Mouse (Mus musculus) cerebellum, adult 8-10 months (tissue): ENCODE results near the gene Macrod2.

Source experiments
- DNase-seq: peaks from one replicate; pipeline ENCODE4 v3.0.0; 2022

The Macrod2 gene

GRCm38 (mm10) chr2:141323956-141324460 lies 928.9 kb downstream of the Macrod2 start:
- DNase-seq: no peak

DNA sequence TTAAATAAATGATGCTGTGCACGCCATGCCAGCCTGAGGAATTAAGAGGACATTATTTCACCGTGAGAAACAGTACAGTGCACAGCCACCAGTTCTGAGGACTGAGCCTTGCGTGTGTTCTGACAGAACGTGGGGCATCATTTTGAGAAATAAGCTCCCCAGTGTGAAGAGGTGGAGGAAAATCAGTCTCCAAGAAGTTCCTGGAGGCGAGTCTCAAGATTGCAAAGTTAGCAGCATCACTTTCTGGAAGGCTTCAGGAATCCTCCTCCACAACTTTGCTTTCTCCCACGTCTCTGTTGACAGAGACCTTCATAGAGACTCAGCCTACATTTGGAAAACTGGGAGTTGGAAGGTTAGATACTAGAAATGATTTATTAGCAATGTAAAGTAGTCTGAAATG lies 932.2 kb downstream of the Macrod2 start:
- DNase-seq: no peak

- no peak for DNase-seq
Measured at GRCm38 (mm10) chr2:141337708-141338107, 942.6 kb downstream of the Macrod2 start.

DNA sequence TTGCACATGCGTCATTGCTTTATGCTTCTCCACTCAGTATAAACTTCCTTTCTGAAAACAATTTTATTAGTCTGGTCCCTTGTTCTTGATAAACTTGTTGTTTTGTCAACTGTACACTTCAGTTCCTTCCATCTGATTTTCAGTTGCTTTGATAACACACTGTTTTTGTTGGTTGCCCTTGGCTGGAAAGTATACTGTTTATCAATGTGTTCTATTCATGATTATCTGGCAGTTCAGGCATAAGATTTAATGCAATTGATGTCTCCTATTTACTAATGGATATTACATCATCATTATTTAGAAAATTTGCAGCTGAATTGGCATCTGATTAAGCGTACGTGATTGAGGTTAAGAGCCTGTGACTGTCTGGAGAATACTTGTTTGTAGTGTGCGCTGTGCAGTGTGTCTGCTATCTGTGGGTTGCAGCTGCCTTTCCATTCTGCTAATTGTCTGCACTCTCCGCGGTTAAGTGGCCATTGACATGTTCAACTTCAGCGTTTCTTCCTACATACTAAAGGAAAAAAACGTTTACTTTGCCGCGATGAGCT lies 949.0 kb downstream of the Macrod2 start:
- no peak for DNase-seq

- no peak for DNase-seq
Measured at GRCm38 (mm10) chr2:141352623-141353022, 957.5 kb downstream of the Macrod2 start.

DNA sequence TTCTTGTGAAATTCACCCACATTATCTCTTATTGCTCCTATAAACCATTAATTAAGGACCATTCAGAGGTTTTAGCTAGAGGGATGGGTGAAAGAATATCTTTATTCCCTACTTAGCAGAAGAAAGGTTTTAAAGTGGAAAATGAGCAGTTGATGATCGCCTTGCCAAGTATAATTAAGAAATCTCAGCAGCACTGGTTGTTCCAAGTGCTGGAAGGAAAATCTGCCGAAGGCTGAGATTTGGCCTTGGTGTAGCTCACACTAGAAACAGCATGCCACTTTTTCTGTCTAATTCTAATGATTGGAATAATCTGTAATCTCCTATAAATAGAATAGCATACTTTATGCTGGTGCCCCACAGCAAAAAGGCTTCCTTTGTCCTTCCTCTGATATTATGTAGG lies 993.5 kb downstream of the Macrod2 start:
- no peak for DNase-seq

DNA sequence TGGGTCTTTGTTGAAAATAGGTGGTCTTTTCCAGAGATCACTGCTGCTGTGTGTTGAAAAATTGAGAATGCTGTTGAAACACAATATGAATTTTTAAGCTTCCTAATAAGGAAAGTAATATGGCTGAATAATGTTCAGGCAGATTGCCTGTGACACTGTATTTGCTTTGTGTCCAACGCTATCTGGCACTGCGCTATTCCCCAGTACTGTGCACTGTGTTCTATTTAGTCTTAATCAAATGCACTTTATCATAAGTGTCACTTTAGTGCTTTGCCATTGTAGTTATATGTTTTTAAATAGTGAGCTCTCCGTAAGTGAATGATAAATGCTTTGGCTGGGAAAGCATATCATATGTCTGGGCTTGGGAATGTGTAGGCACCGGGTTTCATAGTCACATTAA lies 996.1 kb downstream of the Macrod2 start:
- DNase-seq: no peak

GRCm38 (mm10) chr2:141394806-141395205 lies 999.7 kb downstream of the Macrod2 start:
- no peak for DNase-seq

- no peak for DNase-seq
Measured at GRCm38 (mm10) chr2:141408766-141409165, 1013.7 kb downstream of the Macrod2 start.

- no peak for DNase-seq
Measured at GRCm38 (mm10) chr2:141416436-141416835, 1021.3 kb downstream of the Macrod2 start.

DNA sequence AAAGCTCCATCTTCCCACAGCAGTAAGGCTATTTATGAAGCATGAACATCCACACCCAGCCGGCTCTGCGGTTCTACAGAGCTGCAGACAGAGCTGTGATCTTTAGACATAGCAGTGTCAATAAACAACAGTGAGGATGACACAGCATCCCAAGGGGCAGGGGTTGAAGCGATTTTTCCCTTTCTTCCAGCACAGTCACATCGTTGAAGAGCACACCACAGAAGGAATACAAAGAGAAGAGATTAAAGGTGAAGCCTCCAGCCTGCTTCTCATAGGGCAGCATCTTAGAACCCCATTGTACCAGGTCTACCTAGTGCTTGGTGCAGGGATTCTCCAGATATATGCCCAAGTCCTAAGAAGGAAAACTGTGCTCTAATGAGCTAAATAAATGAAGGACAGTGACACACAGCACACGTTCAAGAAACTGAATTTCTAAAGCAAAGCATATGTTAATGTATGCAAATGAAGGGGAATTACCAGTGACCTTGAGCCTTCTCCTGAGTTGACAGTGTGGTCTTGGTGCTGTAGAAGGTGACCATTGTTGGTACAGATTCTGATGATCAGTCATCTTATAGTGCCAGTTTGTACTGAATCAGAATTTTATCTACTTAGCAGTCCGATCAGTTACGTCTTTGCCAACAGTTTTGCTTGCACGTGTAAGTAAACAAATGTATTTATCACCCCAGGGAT lies 1021.9 kb downstream of the Macrod2 start:
- no peak for DNase-seq

- DNase-seq: no peak
Measured at GRCm38 (mm10) chr2:141419806-141420205, 1024.7 kb downstream of the Macrod2 start.

GRCm38 (mm10) chr2:141434084-141434483 lies 1039.0 kb downstream of the Macrod2 start:
- no peak for DNase-seq

DNA sequence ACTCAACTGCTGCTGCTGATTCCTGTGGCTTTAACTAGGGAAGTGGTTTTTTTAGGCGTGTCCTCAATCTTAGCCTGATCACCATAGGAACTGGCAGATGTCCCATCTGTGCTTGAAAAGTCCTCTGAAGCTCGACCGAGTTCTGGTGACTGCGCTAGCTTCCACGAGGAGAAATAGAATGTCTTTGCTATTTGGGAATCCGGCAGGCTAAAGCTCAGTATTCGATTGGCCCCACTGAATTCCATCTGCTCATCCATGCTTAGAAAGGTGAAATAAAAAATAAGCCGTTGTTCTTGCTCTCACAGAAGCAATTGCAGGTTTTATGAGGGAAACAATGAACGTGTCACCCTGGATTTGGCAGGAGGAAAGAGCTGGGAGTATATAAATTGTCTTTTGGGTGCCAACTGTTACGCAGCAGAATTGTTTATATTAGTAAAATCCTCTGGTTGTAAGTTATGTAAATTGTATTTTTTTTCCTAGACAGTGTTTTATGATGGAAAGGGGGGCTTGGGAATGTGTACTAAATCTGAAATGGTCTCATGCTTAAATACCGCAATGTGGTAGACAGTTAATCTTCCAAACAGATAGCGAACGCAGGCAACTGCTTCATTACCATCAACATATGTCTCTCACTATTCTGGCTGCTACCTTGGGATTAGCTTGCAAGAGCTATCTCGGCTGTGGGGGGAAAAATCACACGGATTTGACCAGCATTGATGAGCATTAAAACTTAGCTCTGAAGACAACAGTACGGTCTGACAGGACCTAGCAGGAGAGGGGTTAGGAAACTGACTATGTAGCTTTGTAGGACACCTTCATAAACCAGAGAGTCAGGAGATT lies 1039.8 kb downstream of the Macrod2 start:
- peak; percentile 57 for DNase-seq

- no peak for DNase-seq
Measured at GRCm38 (mm10) chr2:141441896-141442295, 1046.8 kb downstream of the Macrod2 start.

GRCm38 (mm10) chr2:141449078-141449680 lies 1054.1 kb downstream of the Macrod2 start:
- no peak for DNase-seq

GRCm38 (mm10) chr2:141463946-141464345 lies 1068.8 kb downstream of the Macrod2 start:
- DNase-seq: no peak

- no peak for DNase-seq
Measured at GRCm38 (mm10) chr2:141472791-141473190, 1077.7 kb downstream of the Macrod2 start.

DNA sequence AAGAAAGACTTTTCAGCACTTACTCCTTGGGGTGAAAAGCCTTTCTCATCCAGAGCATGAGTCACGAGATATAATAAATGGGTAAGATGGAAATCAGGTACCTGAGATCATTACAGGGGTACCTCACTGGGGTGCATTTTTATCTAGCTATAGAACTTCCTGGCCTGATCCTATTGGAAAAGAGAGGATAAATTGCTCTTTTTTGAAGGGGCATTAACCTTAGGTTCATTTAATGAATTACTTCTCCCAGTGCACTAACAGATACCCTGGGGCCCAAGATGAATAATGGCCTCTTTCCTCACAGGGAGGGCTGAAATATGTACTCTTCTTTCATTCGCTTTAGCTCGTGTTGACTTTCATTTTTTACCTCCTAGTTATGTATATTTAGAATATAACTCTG lies 1082.5 kb downstream of the Macrod2 start:
- no peak for DNase-seq

DNA sequence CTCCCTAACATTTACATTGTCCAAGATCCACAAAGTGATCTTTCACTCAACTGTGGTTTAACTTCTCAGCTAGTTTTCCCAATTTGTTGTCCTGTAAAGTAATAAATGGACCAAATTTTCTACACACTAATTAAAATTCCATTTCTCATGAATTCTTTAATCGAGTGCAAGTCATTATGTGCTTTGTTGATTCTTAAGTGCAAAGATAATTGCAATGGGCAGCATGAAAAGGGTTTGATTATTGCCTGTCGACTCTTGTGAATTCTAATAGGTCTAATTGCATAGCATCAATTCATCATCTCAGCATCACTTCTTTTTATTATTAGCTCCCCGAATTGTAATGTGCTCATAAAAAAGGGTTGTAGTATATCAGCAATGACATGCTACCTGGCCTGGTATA lies 1095.4 kb downstream of the Macrod2 start:
- DNase-seq: no peak

DNA sequence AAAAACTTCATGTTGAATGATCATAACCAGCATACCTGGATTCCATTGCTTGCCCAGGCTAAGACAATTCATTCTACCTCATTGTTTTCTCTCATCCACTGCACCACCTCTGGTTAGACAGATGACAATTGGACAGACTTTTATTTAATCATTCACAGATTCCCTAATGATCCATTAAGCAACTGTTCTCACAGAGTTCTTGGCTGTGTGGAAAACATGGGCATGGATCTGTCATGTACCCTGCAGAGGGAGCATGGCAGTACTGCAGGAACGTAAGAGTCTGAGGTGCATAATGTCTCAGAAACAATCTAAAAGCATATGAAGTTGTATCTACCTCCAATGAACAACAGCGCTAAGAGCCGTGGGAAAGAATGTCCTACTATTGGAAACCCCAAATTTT lies 1110.3 kb downstream of the Macrod2 start:
- no peak for DNase-seq

GRCm38 (mm10) chr2:141507929-141508897 lies 1113.1 kb downstream of the Macrod2 start:
- DNase-seq: no peak
